In the genomic region with DNA sequence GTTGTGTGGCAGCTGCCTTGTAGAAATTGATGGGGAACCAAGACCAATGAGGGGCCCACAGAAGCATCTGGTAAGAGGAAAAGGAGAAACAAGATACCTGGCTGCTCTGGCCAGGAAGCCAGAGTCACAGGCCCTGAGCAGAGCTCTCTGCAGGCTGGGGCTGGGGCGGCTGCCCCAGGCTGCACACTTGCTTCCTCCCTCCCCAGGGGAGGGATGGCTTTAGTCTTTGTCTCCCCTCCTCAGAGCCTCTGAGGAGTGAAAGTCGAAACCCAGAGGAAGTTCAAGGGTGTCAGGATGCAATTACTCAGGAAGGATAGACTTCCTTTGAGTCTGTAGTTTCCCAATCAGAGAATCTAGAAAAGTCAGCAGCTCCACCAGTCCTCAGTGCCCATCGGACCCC, we compare ENCODE assay signal across 21 mouse cellular contexts.
A peak's percentile ranks its signal among the peaks of the same experiment; 100 is the strongest.
DNase-seq lines count a peak whose midpoint lies in the region; ATAC-seq lines count a peak whose summit lies in the region.
"Had no signal": no experiment of that assay in that cellular context is flagged by ENCODE, and none has a peak within 500 bp of the region (broad histone marks: within the 10 kb centered on the region; RNA-seq: fewer than 3 reads in every experiment).

No protein-coding gene starts in this region.

- 31% methylated on average over 3 of the region's 3 CpGs for WGBS in kidney, embryonic 16.5 days
- WGBS in embryonic facial prominence, embryonic 11.5 days, result 17% methylated on average over 3 of the region's 3 CpGs
- WGBS in liver, embryonic 16.5 days (ENCODE audit: insufficient replicate concordance), result 17% methylated on average over 3 of the region's 3 CpGs
- 55% methylated on average over 3 of the region's 3 CpGs for WGBS in forebrain, embryonic 16.5 days
- 62% methylated on average over 3 of the region's 3 CpGs for WGBS in hindbrain, embryonic 13.5 days

- no peak for DNase-seq in kidney, postnatal 4 days
- peak; percentile 24 for DNase-seq in MEL-GATA-1-ER (ENCODE audit: extremely low read depth, low read depth)
- DNase-seq in embryonic facial prominence, embryonic 11.5 days (ENCODE audit: low spot score), result peak; percentile 42
- DNase-seq: adrenal gland, adult 8-10 months; cerebellum, adult 11-12 months; heart, adult 18-20 months; layer of hippocampus, postnatal 36 days; lung, postnatal 10 days; right cerebral cortex, postnatal 25 days had no signal

- peak; percentile 77 for ATAC-seq in kidney, embryonic 16.5 days (ENCODE audit: low FRiP score, low TSS enrichment)
- ATAC-seq in embryonic facial prominence, embryonic 11.5 days (replicated peaks; ENCODE audit: insufficient number of reproducible peaks, low FRiP score, low TSS enrichment, low read depth), result no peak
- ATAC-seq in liver, embryonic 16.5 days (ENCODE audit: low read depth), result peak; percentile 39; the same call in 1 of the 2 replicates
- no peak for ATAC-seq in forebrain, embryonic 16.5 days
- no peak for ATAC-seq in megakaryocyte-erythroid progenitor cell, adult 5-6 weeks (replicated peaks; ENCODE audit: low FRiP score, low TSS enrichment, poor library complexity, severe bottlenecking)
- ATAC-seq in hindbrain, embryonic 13.5 days (ENCODE audit: low FRiP score), result no peak
- ATAC-seq: forebrain, embryonic 15.5 days; intestine, embryonic 15.5 days had no signal

- H3K27me3 ChIP-seq in kidney, embryonic 16.5 days (ENCODE audit: insufficient read depth, low read length), result peaks cover 11% of the 10 kb centered on the region; the same call in 1 of the 2 replicates
- no peaks in the 10 kb centered on the region for H3K27me3 ChIP-seq in embryonic facial prominence, embryonic 11.5 days (ENCODE audit: control insufficient read depth, insufficient read depth, low read length)
- peaks cover 2% of the 10 kb centered on the region; the same call in 1 of the 2 replicates for H3K27me3 ChIP-seq in liver, embryonic 16.5 days (ENCODE audit: control insufficient read depth, insufficient read depth, low read depth, low read length)
- peaks cover 4% of the 10 kb centered on the region; the same call in 1 of the 2 replicates for H3K27me3 ChIP-seq in forebrain, embryonic 16.5 days (replicated peaks; ENCODE audit: control insufficient read depth, insufficient read depth, low read length)
- H3K27me3 ChIP-seq in hindbrain, embryonic 13.5 days, result peaks cover 58% of the 10 kb centered on the region
- H3K27me3 ChIP-seq: forebrain, embryonic 15.5 days had no signal

- no peak overlapping the region for H3K4me3 ChIP-seq in kidney, embryonic 16.5 days (ENCODE audit: low read length)
- no peak overlapping the region for H3K4me3 ChIP-seq in embryonic facial prominence, embryonic 11.5 days (ENCODE audit: low read depth, low read length)
- no peak overlapping the region for H3K4me3 ChIP-seq in liver, embryonic 16.5 days (ENCODE audit: low read depth, low read length)
- no peak overlapping the region for H3K4me3 ChIP-seq in forebrain, embryonic 16.5 days (replicated peaks; ENCODE audit: low read length)
- no peak overlapping the region for H3K4me3 ChIP-seq in hindbrain, embryonic 13.5 days
- H3K4me3 ChIP-seq: erythroblast, embryonic 14.5 days; forebrain, embryonic 15.5 days; intestine, embryonic 15.5 days; limb, embryonic 15.5 days had no signal

- no peaks in the 10 kb centered on the region for H3K36me3 ChIP-seq in kidney, embryonic 16.5 days (ENCODE audit: insufficient read depth, low read length)
- H3K36me3 ChIP-seq in embryonic facial prominence, embryonic 11.5 days (replicated peaks; ENCODE audit: control insufficient read depth, insufficient read depth, low read depth, low read length), result no peaks in the 10 kb centered on the region
- no peaks in the 10 kb centered on the region for H3K36me3 ChIP-seq in liver, embryonic 16.5 days (ENCODE audit: control insufficient read depth, insufficient read depth)
- H3K36me3 ChIP-seq in forebrain, embryonic 16.5 days (ENCODE audit: control insufficient read depth, insufficient read depth), result no peaks in the 10 kb centered on the region
- no peaks in the 10 kb centered on the region for H3K36me3 ChIP-seq in hindbrain, embryonic 13.5 days
- H3K36me3 ChIP-seq: forebrain, embryonic 15.5 days; intestine, embryonic 15.5 days; limb, embryonic 15.5 days had no signal

- peaks cover 18% of the 10 kb centered on the region for H3K4me1 ChIP-seq in kidney, embryonic 16.5 days (ENCODE audit: insufficient read depth, low read length)
- no peaks in the 10 kb centered on the region for H3K4me1 ChIP-seq in embryonic facial prominence, embryonic 11.5 days (ENCODE audit: control insufficient read depth, insufficient read depth, low read length)
- no peaks in the 10 kb centered on the region; the same call in none of the 2 replicates for H3K4me1 ChIP-seq in liver, embryonic 16.5 days (ENCODE audit: control insufficient read depth, low read depth, low read length)
- 0 out of 2 replicates have a peak, but pooled peaks cover 2% of the 10 kb centered on the region for H3K4me1 ChIP-seq in forebrain, embryonic 16.5 days (replicated peaks; ENCODE audit: control insufficient read depth, insufficient read depth, low read length)
- no peaks in the 10 kb centered on the region; the same call in 1 of the 2 replicates for H3K4me1 ChIP-seq in hindbrain, embryonic 13.5 days (replicated peaks)
- H3K4me1 ChIP-seq: forebrain, embryonic 15.5 days; intestine, embryonic 15.5 days had no signal

- no peak overlapping the region for H3K9ac ChIP-seq in kidney, embryonic 16.5 days (replicated peaks; ENCODE audit: low read length)
- no peak overlapping the region for H3K9ac ChIP-seq in embryonic facial prominence, embryonic 11.5 days (replicated peaks; ENCODE audit: low read length)
- H3K9ac ChIP-seq in liver, embryonic 16.5 days (ENCODE audit: low read depth, low read length), result no peak overlapping the region
- no peak overlapping the region for H3K9ac ChIP-seq in forebrain, embryonic 16.5 days (replicated peaks; ENCODE audit: low read depth, low read length)
- H3K9ac ChIP-seq in hindbrain, embryonic 13.5 days, result no peak overlapping the region
- H3K9ac ChIP-seq: forebrain, embryonic 15.5 days; hindbrain, embryonic 14.5 days; intestine, embryonic 15.5 days; limb, embryonic 15.5 days had no signal

- no peak overlapping the region for H3K27ac ChIP-seq in kidney, embryonic 16.5 days (ENCODE audit: low read length)
- H3K27ac ChIP-seq in embryonic facial prominence, embryonic 11.5 days (replicated peaks; ENCODE audit: low read depth, low read length), result no peak overlapping the region
- no peak overlapping the region for H3K27ac ChIP-seq in liver, embryonic 16.5 days (ENCODE audit: low read length)
- no peak overlapping the region for H3K27ac ChIP-seq in forebrain, embryonic 16.5 days (ENCODE audit: low read length)
- no peak overlapping the region for H3K27ac ChIP-seq in hindbrain, embryonic 13.5 days
- H3K27ac ChIP-seq: forebrain, embryonic 15.5 days; hindbrain, embryonic 14.5 days; intestine, embryonic 15.5 days; limb, embryonic 15.5 days; stomach, postnatal 0 days had no signal

- no peak overlapping the region for H3K4me2 ChIP-seq in kidney, embryonic 16.5 days (replicated peaks; ENCODE audit: low read depth, low read length)
- no peak overlapping the region for H3K4me2 ChIP-seq in embryonic facial prominence, embryonic 11.5 days (ENCODE audit: low read depth, low read length)
- H3K4me2 ChIP-seq in liver, embryonic 16.5 days (ENCODE audit: low read depth, low read length), result no peak overlapping the region
- no peak overlapping the region for H3K4me2 ChIP-seq in forebrain, embryonic 16.5 days (ENCODE audit: low read length)
- no peak overlapping the region for H3K4me2 ChIP-seq in hindbrain, embryonic 13.5 days
- H3K4me2 ChIP-seq: forebrain, embryonic 15.5 days; hindbrain, embryonic 14.5 days; intestine, embryonic 15.5 days; limb, embryonic 15.5 days; midbrain, embryonic 11.5 days had no signal

- no peaks in the 10 kb centered on the region for H3K9me3 ChIP-seq in kidney, embryonic 16.5 days (ENCODE audit: low read length)
- H3K9me3 ChIP-seq in embryonic facial prominence, embryonic 11.5 days (replicated peaks; ENCODE audit: control insufficient read depth, low read length), result no peaks in the 10 kb centered on the region
- no peaks in the 10 kb centered on the region for H3K9me3 ChIP-seq in liver, embryonic 16.5 days (replicated peaks; ENCODE audit: control insufficient read depth, low read length)
- H3K9me3 ChIP-seq in forebrain, embryonic 16.5 days (ENCODE audit: control insufficient read depth, low read length), result no peaks in the 10 kb centered on the region
- H3K9me3 ChIP-seq in hindbrain, embryonic 13.5 days, result no peaks in the 10 kb centered on the region
- H3K9me3 ChIP-seq: forebrain, embryonic 15.5 days; intestine, embryonic 15.5 days; limb, embryonic 15.5 days had no signal

Comparison
In these comparisons a context has a peak if more than half of its experiments do, and no peak if none do; other contexts are left out.
1. ATAC-seq: peak in kidney, embryonic 16.5 days (single experiment) and liver, embryonic 16.5 days (single experiment); none in embryonic facial prominence, embryonic 11.5 days (single experiment), forebrain, embryonic 16.5 days (single experiment), megakaryocyte-erythroid progenitor cell, adult 5-6 weeks (single experiment) and hindbrain, embryonic 13.5 days (single experiment).
2. DNase-seq: peak in MEL-GATA-1-ER (single experiment) and embryonic facial prominence, embryonic 11.5 days (single experiment); none in kidney, postnatal 4 days (0 of 2).